Mouse (Mus musculus) layer of hippocampus, adult 9-10 months (tissue): ENCODE measurements around the gene Rnf43.

Experiments
- DNase-seq: peaks from one replicate; pipeline ENCODE4 v3.0.0; 2022; ENCODE audit warnings: low spot score

The Rnf43 gene

GRCm38 (mm10) chr11:87677756-87678155 is 15.2 kb downstream of the Rnf43 start:
- no peak for DNase-seq

GRCm38 (mm10) chr11:87678545-87678944 is 16.0 kb downstream of the Rnf43 start:
- DNase-seq, result no peak

DNA sequence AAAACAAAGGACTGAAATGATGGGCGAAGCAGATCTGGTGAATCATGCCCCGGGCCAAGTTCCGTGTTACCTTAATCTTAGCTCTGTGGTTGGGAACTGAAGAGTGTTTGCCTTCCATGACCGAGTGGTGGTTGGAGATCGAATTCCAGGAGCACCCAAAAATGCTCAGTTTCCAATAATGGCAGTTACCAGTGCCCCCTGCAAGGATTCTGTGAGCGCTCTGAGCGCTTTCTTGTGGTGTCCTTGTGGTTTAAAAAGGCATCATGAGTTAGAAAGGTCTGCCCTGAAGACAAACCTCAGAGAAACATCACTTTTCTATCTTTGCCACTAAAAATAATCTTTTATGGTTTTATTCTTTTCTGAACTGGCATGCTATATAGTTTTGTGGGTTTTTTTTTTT is 16.5 kb downstream of the Rnf43 start:
- no peak for DNase-seq

DNA sequence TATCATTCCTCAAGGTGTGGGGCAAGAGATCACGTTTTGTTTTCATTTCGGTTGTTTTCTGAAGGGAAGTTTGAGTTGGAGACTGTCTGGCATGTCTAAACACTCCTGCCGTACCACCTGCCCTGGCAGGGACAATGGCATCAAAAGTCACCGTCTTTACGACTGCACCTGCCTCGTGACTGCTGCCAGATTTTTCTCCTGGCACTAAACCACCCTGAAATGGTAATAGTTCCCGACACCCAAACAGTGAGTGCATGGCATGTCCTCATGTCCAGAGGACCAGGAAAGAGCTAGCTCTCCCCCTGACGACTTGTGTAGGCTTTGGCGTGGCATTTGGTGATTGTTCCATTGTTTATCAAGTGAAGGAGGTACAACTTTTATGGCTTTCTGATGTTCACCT is 18.3 kb downstream of the Rnf43 start:
- DNase-seq, result no peak

GRCm38 (mm10) chr11:87682096-87682495 is 19.6 kb downstream of the Rnf43 start:
- DNase-seq, result no peak

DNA sequence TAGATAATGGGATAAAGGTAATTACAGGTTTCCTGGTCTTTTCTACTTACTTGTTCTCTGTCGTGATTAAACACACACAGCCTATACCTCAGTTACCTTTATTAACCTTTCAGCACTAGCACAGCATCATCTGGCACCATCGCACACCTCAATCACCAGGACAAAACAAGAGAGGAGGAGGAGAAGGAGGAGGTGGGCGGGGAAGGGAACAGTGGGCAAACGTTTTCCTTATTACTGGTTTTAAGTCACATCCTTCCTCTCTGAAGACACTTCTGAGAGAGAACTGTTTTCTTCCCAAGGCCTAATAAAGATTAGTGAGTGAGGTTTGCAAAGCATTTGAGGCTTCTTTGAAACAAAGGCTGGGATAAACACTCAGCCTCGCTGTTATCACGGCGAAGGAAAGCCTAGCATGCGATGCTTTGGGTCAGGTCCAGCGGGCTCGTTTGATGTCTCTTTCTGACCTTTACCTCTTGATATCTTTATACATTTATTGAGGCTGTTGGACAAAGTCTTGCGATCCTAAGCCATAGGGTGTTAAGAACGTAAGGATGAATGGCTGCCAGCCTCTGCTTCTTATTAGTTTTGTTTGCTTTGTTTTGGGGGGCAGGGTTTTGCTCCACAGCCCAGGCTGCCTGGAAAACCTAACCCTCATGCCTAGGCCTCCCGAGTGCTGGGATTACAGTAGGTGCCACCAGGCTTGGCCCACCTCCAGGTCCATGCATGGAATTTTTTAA is 20.5 kb downstream of the Rnf43 start:
- DNase-seq, result no peak

GRCm38 (mm10) chr11:87686407-87686806 is 23.9 kb downstream of the Rnf43 start:
- DNase-seq, result no peak

DNA sequence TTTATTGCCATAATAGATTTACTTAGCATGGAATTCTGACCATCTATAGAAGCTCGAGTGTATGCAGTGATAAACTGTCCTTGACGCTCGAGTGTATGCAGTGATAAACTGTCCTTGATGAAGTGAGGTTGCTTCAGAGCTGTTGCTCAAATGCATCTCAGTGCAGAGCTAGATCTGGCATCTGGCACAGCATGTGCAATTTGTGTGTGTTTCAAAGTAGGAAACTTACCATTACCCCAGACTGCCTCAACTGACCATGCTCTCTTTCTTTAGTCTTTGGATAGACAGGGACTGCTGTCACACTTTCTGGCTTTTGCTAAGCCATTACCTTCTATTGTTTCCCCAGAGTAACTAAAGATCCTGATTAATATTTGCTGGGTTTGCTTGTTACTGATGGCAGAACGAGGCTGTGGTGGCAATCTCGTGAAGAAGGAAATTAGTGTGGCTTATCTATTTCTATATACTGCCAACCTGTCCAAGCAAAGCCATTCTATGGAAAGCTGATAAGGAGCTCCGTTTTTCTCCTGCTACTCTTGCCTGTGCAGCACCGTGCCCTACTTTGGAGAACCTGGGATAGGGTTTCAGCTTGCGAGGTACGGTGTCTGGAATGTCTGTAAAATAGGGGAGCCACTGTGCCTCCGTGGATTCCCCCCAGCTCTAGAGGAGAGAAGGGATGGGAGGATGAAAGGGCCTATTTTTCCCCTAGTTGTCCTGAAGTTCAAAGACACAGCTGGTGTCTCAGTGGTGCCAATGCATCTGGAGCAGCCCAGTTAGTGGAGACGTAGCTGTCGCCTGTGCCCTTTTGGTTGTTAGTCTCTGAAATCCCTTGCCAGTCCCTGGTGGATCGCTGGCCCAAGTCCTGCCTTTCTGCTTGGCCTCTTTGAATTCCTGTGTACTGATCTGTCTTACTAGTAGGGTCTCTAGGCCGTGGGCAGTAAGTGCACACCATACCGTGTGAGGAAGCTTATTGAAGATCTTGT is 25.0 kb downstream of the Rnf43 start:
- DNase-seq, result no peak

DNA sequence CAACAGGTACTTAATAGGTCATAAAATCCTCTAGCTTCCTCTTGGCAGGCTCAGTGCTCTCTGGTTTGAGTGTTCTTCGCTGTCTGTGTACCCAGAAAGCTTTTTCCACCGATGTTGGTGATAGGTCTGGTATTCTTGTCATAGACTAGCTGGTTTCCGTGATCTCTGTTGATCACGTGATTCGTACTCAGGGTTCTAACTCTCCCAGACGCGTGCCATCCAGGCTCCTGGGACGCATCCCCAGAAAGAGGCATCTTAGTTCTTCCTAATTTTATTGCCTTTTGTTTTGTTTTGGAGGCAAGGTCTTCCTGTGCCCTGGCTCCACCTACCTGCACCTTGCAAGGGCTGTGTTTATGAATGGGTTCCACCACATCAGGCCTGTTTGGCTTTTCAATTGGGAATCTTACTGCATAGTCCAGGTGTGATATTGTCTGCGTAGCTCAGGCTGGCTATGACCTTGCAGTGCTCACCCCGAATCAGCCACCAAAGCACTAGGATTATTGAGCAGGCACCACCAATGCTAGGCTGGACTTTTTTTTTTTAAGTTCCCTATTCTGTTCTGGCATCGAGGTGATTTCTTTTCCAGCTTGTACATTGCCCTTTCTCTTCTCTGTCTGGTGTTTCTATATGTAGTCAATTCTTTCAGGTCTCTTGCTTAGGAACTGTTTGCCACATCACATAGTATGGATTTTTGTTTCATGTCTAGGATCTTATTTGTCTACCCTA is 26.1 kb downstream of the Rnf43 start:
- DNase-seq, result no peak

DNA sequence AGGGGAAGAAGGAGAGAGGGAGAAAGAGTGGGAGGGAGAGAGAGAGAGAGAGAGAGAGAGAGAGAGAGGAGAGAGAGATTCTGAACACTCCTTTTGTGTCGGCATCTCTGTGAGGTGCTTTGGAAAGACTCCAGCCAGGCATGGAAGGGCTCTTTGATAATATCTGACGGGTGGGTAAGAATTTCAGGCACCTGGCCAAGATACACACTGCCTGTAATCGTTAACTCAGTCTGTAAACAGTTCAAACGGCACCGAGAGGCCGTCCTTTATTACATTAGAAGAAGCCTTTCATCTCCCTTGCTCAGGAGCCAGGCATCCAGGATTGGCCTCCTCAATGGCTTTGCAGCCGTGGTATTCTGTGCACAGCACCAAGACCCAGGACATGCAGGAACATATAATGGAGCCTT is 26.9 kb downstream of the Rnf43 start:
- no peak for DNase-seq

GRCm38 (mm10) chr11:87690054-87690740 is 27.7 kb downstream of the Rnf43 start:
- DNase-seq, result no peak

GRCm38 (mm10) chr11:87697131-87697682 is 34.7 kb downstream of the Rnf43 start:
- no peak for DNase-seq

DNA sequence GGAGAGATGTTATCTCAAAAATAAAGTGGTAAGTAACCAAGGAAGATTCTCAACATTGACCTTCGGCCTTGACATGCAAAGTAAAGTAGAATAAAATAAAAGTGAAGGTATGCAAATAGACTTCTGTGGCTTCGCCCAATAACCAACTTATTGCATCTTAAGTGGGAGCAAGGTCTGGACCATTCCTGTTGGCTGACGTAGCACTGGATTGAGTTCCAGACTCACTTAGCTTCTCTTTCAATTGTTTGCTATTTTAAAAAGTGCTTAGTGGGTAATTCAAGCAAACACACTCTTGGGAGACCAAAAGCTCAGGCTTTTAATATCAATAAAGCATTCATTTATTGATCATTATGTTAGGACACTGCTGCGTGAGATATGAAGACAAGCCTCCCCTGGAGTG is 35.6 kb downstream of the Rnf43 start:
- DNase-seq, result no peak

DNA sequence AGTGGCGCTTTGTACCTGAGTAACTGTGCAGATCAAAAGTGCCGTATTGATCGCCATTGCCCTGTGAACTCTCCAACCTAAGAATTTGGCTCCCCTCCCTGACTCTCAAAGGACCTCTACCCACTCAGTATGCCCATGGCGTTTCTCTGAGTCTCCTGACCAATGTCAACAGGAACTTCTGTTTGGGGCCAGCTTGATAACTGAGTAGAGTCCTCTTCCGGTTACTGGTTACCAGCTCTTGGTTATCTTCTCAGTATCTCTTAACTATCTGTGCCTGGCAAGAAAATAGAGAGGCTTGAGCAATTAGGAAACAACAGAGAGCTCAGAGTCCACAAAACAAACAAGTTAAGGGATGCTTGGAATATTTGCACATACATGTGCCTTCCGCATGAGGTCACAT is 38.6 kb downstream of the Rnf43 start:
- no peak for DNase-seq

DNA sequence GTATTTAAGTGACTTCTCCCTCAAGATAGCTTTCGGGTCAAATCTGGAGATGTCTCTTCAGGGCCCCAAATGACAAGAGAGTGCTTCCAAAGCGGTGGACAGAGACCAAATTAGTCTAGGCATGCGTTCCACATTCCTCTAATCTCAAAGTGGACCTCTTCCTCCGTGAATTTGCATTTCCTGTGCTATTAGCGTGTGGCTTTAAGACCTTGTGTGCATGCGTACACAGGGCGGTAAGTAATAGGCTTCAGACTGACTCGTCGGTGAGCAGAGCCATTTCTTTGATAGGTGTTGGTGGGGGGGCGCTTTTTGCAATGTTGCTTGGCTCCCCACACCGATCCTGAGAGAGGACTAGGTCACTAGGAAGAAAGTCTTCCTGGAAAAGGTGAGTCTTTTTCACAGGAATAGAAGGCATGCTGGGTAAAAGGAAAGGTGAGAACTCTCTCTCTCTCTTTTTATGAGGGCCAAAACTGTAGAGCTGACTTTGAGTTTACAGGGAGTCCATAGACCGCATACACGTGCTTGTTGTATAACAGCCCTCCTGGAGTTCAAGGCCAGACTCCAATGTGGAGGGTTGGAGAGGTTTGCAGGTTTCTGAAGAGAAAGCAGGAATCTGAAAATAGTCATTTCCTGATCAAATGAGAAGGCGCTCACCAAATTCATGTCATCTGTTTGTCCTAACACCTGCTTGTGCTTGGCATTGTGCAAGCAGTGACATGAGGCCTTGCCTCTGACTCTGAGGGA is 39.5 kb downstream of the Rnf43 start:
- DNase-seq, result no peak

GRCm38 (mm10) chr11:87703654-87704053 is 41.1 kb downstream of the Rnf43 start:
- no peak for DNase-seq

- DNase-seq, result no peak
These were observed 41.8 kb downstream of the Rnf43 start for GRCm38 (mm10) chr11:87704289-87704688.

GRCm38 (mm10) chr11:87707570-87707969 is 45.0 kb downstream of the Rnf43 start:
- no peak for DNase-seq

DNA sequence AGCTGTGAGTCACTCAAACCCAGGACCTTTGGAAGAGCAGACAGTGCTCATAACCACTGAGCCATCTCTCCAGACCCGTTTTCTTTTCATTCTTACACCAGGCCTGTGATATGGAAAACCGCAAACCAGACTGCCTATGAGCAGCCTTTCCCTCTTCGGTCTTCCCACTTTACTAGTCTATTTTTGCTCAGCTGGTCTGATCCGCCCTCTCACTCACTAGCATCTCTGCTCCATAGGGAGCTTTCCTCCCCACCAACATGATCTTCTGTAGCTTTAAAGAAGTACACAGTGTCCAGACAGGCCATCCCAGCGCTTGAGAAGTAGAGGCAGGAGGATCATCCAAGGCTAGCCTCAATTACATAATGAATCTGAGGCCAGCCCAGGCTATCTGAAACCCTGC is 46.5 kb downstream of the Rnf43 start:
- no peak for DNase-seq

DNA sequence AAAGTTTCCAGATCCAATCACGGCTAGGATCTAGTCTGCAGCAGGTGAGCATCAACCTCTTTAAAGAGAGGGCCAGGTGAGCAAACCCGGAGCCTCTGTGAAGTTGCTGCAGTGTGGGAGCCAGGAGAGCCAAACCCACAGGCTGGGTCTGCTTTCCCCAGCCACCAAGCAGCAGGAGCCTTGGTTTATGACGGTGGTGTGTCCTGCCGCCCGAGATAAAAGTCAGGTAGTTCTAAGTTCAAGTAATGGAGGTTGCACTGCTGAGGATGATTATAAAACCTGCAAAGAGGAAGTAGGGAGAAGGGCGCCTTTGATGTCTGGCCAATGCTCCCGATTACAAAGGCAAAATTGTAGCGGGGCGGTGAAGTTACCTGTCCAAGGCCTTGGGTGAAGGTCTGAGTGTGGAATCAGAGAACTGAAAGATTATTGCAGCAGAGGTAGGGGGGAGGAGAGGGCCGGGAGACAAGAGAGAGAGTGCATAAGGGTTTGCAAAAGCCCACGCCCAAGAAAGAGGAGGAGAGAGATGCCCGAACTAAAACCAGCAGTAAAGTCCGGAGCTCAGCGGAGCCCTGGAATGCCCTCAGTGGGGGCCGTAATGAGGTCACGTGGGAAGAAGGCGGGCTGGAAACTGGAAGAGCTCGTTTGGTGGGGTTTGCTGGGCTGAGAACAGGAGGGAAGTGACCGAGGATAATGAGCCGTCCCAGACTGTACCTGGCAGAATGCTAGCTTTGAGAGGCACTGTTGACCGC is 47.2 kb downstream of the Rnf43 start:
- no peak for DNase-seq
